Mouse (Mus musculus) mesoderm, embryonic 11.5 days (tissue): ENCODE results near the gene Tmem215.

ENCODE experiments used
- DNase-seq: peaks from one replicate; pipeline ENCODE4 v3.0.0-alpha.2; 2012; ENCODE audit warnings: low read depth, low spot score

Gene Tmem215

GRCm38 (mm10) chr4:40471880-40472279 lies at the start of gene Tmem215:
Gene Tmem215 (plus strand): TSS chr4:40472180.
- DNase-seq, result no peak

- DNase-seq, result no peak
Observed at GRCm38 (mm10) chr4:40431916-40432315, 40.1 kb upstream of the Tmem215 start.

GRCm38 (mm10) chr4:40433379-40433778 lies 38.6 kb upstream of the Tmem215 start:
- peak; percentile 21 for DNase-seq

GRCm38 (mm10) chr4:40434388-40434787 lies 37.6 kb upstream of the Tmem215 start:
- no peak for DNase-seq

GRCm38 (mm10) chr4:40443565-40443964 lies 28.4 kb upstream of the Tmem215 start:
- no peak for DNase-seq

- DNase-seq, result peak; percentile 67
Observed at GRCm38 (mm10) chr4:40472700-40473530, 935 bp downstream of the Tmem215 start.

GRCm38 (mm10) chr4:40473911-40474310 lies 1.9 kb downstream of the Tmem215 start:
- DNase-seq, result no peak

- DNase-seq, result no peak
Observed at GRCm38 (mm10) chr4:40477963-40478362, 6.0 kb downstream of the Tmem215 start.

- no peak for DNase-seq
Observed at GRCm38 (mm10) chr4:40486546-40486945, 14.6 kb downstream of the Tmem215 start.

- DNase-seq, result no peak
Observed at GRCm38 (mm10) chr4:40491731-40492130, 19.8 kb downstream of the Tmem215 start.

GRCm38 (mm10) chr4:40496354-40496753 lies 24.4 kb downstream of the Tmem215 start:
- DNase-seq, result no peak

GRCm38 (mm10) chr4:40496828-40497227 lies 24.8 kb downstream of the Tmem215 start:
- no peak for DNase-seq

- DNase-seq, result no peak
Observed at GRCm38 (mm10) chr4:40499812-40500591, 28.0 kb downstream of the Tmem215 start.

GRCm38 (mm10) chr4:40502459-40502858 lies 30.5 kb downstream of the Tmem215 start:
- DNase-seq, result no peak

GRCm38 (mm10) chr4:40509534-40509933 lies 37.6 kb downstream of the Tmem215 start:
- DNase-seq, result no peak

- DNase-seq, result no peak
Observed at GRCm38 (mm10) chr4:40513235-40513634, 41.3 kb downstream of the Tmem215 start.

GRCm38 (mm10) chr4:40518545-40519324 lies 46.8 kb downstream of the Tmem215 start:
- DNase-seq, result no peak
